Mouse (Mus musculus): ENCODE data around the gene Evx2.

Gene Evx2

DNA sequence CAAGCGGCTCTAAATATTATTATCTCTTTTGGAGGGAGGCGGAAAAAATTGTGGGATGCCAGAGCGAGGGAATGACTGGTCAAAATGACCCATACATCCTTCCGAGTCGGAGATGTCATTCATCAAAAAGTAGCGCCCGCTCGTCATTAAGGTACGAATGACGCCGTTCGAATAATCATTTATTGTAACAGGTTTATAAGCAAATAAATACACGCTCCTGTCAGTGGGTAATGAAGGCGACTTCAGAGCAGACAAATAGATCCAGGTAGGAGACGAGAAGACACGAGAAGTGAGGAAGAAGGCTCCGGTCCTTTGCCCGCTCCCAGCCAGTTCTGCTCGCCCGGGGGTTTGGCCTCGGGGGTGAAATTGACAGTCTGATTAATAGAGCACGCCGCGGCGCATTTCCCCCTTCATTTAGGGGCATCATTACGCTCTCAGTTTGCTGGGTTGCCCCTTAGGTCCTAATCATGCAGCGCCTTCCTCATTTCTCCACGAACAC is at the start of gene Evx2:
Evx2 (minus strand) TSS at position 51 of the 499 bp plus-strand sequence.
- no peak for DNase-seq

DNA sequence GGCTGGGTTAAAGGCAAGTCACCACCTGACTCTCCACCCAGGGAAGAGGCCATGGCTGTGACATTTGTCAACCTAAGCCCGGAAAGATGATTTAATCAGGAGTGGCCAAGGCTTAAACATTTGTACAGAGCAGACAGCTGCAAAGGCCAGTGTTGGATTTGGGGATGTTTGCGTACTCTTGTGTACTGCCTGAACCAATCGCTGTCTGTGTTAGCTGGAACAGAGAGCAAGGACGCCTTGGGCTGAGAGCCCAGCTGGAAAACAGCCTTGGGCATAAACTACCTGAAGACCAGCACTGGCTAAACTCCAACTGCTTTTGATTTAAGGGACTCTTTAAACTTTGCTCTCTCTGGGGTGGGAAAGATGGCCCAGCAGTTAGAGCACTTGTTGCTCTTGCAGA is 49.3 kb upstream of the Evx2 start:
- DNase-seq: no peak

DNA sequence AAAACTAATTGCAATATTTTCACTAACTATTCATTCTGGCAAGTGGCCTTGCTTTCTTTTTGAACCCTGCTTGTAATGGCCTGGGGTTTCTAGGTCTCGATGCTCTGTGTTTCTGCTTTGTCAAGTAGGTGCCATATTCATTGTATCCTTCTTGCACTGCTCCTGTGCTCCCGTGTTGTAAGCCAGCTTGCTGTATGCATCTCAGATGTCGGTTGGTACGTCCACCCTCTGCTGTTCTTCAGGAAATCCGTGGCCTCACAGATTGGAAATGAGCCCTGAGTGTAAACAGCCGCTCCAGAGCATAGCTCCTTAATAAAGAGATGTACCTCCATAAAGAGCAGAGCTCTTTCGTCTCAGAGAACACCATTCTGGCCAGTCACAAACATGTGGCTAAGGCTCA is 48.2 kb upstream of the Evx2 start:
- DNase-seq: no peak

DNA sequence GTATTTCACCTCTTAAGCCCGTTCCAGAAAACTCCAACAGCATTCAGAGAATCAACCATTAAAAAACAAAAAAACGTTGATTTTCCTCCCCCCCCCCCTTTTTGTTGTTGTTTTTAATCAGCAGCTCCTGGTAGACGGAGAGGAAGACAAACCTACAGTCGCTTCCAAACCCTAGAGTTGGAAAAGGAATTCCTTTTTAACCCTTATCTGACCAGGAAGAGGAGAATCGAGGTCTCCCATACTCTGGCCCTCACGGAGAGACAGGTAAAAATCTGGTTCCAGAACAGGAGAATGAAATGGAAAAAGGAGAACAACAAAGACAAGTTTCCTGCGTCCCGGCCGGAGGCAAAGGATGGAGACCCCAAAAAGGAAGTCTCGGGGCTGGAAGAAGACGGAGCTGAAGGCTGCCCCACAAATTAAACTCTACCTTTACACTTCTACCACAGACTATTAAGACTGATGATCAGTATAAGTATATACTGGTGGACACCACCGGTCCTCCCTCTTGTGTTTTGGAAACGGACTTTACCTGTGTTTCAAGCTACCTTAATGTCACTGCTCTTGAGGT is 47.1 kb upstream of the Evx2 start:
- no peak for DNase-seq

DNA sequence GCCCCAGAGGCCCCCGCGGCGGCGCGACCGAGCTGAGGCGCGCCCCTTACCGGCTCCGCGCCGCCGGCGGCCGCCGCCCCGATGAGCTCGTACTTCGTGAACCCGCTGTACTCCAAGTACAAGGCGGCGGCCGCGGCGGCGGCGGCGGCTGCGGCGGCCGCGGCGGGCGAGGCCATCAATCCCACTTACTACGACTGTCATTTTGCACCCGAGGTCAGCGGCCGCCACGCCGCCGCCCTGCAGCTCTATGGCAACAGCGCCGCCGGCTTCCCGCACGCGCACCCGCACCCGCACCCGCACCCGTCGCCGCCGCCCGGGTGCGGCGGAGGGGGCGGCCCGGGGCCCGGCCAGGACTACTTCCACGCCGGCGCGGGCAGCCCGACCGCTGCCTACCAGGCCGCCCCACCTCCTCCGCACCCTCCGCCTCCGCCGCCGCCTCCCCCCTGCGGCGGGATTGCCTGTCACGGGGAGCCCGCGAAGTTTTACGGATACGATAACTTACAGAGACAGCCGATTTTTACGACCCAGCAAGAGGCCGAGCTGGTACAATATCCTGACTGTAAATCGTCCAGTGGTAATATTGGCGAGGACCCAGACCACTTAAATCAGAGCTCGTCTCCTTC is 46.2 kb upstream of the Evx2 start:
- DNase-seq: no peak

DNA sequence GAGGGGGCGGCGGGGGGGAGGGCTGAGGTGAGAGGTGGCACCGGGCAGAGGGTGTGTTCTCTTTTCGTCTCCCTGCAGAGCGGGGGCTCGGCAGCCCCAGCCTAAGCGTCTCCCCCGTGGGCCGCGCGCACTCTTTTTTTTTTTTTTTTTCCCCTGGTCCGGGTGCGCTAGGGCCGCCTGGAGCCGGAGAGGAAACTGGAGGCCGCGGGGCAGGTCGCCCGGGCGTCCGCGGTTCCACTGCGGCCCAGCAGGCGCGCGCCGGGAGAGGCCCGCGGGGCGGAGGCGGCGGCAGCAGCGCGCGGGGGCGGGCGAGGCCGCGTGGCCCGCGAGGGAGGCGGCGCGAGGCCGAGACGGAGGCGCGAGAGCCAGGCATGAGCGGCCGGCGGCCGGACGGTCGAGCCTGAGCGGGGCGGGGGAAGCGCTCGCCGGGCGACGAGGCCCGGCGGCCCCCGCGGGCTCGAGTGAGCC is 45.7 kb upstream of the Evx2 start:
- DNase-seq: no peak

DNA sequence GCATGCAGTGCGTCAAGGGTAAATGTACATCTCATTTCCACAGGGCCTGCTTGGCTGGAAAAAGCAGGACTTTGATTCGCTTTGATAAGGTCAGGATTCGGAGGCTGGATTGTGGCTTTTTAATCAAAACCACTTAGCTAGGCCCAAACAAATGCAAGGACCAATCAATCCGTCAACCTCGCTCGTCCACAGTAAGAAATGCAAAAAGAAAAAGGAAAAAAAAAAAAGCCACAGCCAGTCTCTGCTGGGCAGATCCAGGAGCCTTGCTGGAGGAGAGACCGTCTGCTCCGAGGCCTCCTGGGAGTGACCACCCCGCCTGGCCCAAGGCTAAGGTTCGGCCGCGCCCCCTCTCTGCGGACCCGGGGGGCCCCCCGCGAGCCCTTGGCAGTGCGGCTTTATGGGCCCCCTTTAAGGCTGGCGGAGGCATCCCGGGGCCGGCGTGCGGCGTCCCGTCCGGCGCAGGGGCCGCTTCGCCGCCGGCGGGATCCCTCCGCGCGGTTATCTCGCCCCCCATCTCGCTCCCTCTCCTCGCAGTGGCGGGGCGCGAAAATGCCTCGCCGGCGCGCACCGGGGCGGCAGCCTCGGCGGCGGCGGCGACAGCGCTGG is 45.1 kb upstream of the Evx2 start, which contains the start of gene Hoxd8:
Hoxd8 (plus strand) TSS at position 223 of the 606 bp plus-strand sequence.
- DNase-seq: no peak

DNA sequence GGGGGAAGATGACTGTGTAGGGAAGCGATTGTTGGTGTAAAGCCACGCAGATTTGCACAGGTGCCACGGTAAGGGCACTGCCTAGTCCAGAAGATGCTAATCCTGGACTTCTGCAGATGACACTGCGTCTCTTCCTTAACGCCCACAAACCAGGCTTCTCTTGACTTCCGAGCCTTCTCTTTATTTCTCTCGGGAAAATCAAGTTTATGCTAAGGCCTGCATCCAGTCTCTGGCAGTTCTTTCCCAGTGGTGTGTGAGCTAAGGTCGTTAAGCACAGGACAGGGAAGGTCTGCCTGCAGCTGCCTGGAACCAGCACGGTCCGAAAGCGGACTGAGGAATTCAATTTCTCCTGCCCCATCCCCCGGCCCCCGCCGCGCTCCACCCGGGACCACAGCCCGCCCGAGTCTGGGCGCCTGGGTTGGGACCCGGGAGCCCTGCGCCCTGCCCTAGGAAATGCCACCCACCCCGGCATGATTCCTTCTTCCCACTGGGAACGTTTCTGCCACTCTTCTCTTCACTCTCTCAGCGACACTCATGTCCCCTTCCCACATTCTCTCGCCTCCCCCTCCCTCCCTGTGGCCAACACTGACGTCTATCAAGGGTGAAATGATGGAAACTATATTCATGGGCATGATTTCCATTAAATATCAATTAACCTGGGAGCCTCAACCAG is 44.5 kb upstream of the Evx2 start:
- no peak for DNase-seq

DNA sequence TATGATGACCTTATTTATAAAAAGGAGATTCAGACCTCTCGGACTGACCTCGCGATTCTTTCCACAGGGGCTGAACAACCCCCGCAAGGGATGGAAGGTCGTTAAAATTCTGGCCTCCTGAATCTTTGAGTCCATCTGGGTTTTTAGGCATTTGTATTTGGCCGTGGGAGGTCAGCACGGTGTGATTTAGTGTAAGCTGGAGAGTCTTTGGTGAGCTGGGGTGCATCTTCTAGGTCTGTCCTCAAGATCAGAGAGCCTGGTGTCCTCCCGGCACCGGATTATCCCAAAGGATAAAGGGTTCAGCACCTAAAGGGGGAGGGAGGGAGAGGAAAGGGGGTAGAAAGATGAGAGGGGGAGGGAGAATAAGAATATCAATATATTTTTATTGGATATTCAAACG is 44.0 kb upstream of the Evx2 start:
- no peak for DNase-seq

DNA sequence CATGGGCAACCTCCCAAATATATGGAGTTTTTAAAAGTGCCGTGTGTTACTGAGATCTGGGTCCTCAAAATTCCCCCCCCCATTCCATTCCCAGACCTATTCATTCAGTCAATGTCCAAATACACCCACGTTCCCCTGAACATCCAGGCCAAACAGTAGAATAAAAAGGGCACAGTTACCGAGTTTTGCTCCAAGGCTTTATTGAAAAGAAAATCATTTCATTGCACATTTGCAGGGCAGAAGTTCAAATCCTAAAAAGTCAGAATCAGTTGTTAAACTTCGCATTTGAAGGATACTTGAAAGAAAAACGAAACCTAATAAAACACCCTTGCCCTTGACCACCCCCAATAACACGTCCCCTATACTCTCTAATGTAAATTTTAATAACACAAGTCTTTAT is 43.5 kb upstream of the Evx2 start:
- no peak for DNase-seq

DNA sequence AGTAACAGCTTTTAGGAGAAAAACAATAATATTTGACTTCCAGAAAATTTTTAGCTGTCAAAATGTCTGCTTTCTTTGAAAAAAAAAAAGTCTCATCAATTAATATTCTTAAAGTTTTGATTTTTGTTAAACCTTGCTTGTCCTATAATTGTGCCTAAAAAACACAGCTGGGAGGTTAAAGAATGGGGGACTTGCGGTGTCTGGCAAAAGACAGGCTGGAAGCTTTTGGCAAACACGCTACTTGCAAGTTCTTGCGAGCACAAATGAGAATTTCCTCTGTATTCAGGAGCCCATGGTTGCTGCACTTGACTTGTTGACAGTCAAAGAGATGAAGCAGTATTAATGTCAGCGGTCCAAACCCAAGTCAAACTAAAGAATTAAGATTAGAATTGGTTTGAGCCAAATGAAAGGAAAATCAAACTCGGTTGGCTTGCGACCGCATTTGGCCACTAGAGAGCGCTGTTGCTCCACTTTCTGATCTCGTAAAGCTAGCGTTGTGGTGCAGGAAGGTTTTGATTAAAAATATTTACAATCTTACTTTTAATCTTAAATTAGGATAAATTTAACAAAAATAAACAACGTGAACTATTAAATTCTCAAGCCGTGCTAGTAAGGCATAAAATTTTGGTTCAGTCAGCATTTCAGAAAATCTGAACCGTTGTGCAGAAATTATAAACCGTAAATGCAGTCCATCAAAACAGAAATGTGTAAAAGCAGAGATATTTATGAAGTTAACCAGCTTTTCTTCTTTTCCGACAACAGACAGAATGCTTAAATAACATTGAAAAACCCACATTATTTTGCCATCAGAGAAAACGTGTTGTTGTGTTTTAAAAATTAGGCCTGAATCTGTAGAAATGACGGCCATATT is 42.8 kb upstream of the Evx2 start:
- DNase-seq: peak; percentile 73 to 78

DNA sequence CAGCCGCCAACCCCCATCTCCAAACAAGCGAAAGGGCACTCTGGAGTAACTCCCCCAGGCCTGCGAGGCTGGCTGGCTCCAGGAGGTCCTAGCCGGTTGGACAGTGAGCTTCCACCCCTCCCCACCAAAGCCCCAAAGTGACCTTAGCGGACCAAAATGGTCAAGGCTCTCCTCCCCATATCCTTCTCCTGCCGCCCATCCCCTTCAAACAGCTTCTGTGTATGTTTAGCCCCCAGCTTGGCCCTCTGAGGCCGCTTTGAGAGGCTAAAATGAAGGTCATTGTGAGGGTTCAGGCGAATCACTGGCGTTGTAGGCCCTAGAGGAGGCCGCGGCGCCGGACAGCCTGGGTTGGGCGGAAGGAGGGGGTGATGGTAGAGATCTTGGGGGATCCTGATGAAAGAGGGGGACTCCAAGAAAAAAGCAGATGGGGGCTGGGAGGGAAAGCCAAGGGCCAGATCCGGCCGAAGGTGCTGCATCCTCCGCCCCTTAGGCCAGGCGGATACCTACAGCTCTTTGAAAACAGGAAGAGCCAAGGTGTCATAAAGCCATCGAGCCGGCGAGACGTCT is 41.3 kb upstream of the Evx2 start:
- DNase-seq: no peak

DNA sequence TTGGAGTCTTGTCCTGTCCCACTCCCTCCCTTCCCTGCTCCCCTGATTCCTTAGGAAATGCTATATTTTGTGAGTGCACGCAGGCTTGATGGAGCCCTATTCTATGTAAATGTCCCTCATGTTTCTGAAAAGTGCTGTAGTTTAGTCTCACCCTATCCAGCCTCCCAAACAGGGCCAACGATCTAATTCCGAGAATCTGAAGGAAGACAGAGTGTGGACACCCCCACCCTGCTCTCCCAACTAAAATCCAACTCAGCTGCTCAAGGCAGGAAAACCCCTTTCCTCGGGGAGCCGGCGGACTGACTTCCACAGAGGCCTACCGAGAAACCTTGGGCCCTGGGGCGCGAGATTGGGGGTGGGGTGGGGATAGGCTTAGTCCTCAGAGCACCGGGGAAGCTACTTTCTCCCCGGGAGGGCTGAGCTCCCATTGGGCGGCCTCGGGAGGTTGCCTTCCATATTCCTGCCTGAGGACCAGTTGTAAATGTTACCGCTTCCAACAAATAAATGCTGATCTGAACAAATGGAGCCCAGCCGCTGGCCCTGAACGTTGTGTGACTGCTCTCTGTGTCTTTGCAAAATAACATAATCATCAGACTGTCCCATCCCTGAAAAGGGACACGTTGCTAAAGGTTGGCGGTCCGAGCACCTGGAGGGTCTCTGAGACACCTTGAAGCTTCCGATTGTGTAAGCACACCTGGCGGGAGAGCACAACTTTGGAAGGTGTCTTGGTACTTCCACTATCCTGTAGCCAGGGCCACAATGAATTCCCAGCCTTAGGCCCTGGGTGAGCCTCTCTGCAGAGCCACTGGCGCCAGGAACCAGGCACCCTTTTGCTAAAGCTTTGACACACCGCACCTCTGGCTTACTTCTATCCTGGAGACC is 40.5 kb upstream of the Evx2 start:
- no peak for DNase-seq

DNA sequence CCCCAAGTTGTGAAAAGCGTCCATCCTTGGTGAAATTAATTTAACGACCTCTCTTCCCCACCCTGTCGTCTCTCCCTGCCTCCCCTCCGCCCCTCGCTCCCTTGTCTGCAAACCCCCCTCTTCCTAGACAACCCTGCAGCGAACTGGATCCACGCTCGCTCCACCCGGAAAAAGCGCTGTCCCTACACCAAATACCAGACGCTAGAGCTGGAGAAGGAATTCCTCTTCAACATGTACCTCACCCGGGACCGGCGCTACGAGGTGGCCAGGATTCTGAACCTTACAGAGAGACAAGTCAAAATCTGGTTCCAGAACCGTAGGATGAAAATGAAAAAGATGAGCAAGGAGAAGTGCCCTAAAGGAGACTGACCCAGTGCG is 39.7 kb upstream of the Evx2 start:
- DNase-seq: no peak

DNA sequence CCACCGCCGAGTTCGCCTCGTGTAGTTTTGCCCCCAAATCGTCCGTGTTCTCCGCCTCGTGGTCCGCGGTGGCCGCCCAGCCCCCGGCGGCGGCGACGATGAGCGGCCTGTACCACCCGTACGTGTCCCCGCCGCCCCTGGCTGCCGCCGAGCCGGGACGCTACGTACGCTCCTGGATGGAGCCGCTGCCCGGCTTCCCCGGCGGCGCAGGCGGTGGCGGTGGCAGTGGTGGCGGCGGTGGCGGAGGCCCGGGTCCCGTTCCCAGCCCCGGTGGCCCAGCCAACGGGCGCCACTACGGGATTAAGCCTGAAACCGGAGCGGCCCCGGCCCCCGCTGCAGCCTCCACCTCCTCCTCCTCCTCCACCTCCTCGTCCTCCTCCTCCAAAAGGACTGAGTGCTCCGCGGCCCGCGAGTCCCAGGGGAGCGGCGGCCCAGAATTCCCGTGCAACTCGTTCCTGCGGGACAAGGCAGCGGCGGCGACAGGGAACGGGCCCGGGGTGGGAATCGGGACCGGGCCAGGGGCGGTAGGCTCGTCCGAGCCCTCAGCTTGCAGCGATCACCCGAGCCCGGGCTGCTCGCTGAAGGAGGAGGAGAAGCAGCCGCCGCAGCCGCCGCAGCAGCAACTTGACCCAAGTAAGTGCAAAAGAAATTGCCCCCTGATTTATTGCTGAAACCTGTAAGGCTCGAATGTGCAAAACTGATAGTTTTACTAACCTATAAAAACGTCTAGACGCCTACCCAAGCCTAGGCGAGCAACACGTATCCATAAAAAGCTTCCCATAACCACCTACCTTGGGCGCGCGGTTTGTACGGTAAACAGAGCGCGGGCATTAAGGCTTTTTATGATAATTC is 39.1 kb upstream of the Evx2 start:
- no peak for DNase-seq

DNA sequence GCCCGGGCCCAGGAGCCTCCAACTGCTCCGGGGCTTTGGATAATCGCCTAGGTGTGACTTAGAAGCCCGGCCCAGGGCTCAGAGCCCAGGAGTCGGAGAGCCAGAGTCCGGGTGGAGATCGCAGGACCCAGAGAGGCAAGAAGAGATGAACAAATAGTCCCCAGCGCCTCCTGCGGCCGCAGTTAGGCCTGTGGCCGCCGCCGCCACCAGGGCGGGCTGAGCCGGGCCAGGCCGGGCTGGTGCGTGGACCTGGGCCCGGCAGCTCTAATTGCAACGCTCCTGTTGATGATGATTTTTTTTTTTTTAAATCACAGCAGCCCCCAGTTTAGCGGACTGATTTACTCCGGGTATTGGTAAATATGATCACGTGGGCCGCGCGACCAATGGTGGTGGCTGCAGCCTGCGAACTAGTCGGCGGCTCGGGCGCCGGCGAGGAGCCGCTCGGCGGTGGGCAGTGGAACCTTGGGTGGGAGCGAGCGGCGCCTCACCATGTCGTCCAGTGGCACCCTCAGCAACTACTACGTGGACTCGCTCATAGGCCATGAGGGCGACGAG is 38.3 kb upstream of the Evx2 start, which contains the start of gene Hoxd9:
Hoxd9 (plus strand) TSS at position 161 of the 555 bp plus-strand sequence.
- no peak for DNase-seq

DNA sequence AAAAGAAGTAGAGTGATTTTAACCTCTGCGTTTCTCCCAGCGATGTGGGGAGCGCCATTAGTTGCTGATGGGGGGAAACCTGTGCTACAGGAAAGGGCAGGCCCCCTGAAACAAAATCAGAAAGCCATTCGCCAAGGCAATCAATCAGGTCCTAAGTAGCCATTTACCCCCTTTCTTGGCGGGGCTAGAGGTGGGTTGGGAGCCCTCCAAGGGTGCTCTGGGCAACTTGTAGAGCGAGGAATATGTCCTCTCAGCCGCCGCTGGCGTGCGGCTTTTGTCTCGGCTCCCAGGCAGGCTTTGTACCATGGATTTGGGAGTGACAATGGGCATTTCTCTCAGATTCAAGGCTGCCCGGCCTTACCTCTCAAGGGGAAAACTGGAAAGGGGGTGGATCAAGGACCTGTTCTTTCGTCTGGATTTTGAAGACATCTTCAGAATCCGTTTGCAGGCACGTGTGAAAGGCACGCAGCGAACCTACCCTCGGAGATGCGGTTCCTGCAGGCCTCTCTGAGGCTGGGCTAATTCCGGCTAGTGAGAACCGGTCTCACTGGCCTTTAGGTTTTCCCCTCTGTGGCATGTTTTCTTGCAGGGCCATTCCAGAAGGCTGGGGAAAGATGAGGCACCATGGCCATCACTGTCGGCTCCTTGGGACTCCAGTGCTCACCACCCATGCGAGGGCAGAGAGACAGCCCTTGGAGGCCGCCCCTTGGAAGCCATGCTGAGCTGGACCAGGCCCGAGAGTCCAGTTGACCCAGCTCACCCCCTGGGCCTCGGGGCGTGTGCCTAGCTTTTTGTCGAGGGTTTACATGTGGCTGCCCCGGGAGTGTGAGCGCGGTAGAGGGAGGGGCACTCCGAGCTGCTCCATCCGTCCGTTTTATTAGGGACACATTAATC is 37.3 kb upstream of the Evx2 start:
- no peak for DNase-seq

DNA sequence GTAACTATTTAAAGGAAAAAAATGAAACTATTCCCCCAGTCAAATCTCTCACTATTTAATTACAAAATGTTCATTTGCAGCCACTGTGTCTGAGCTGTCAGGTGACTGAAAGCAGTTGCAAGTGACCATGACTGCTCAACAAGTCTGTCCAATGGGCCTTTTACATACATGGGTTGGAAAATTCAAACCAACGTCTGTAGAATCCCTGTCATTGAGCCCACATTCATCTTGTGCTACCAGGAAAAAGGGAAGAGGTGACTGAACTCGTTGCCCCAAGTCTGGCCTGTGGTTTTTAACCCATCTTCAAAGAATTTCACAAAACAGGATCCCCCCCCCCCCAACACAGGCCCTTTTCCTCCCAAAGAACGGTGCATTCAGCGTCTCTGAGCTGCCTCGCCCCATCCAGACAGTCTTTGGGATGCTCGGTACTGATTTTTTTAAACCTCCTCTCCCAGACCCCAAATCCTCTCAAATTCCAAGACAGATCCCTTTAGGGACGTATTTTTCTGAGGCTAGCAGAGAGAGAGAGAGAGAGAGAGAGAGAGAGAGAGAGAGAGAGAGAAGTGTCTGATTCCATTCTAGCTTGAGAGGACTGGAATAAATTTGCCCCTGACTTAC is 36.6 kb upstream of the Evx2 start:
- DNase-seq: no peak
